Mouse (Mus musculus) thymus, postnatal 4 days (tissue): ENCODE measurements around the gene Olfr1375.
"Not testable (repeated sequence)": the region's sequence is repeated elsewhere in the genome, so short reads cannot be mapped to it uniquely, and the experiment has no call there.

Experiments used
- DNase-seq: peaks from one replicate; pipeline ENCODE4 v3.0.0; 2021

The Olfr1375 gene

GRCm38 (mm10) chr11:51047809-51048208 lies at the start of gene Olfr1375:
TSS of gene Olfr1375 (plus strand) at chr11:51048109.
- DNase-seq: not testable (repeated sequence)

- no peak for DNase-seq
Observed at GRCm38 (mm10) chr11:51003296-51003695, 44.6 kb upstream of the Olfr1375 start, which contains the start of gene Olfr51. TSS of gene Olfr51 (plus strand) at chr11:51003596.

- no peak for DNase-seq
Observed at GRCm38 (mm10) chr11:51011821-51012220, 36.1 kb upstream of the Olfr1375 start.

- DNase-seq: no peak
Observed at GRCm38 (mm10) chr11:51013936-51014335, 34.0 kb upstream of the Olfr1375 start, which contains the start of gene Olfr54. TSS of gene Olfr54 (plus strand) at chr11:51014236.

GRCm38 (mm10) chr11:51016341-51016740 lies 31.6 kb upstream of the Olfr1375 start:
- no peak for DNase-seq

GRCm38 (mm10) chr11:51026811-51027210 lies 21.1 kb upstream of the Olfr1375 start:
- not testable (repeated sequence) for DNase-seq

GRCm38 (mm10) chr11:51029381-51029780 lies 18.5 kb upstream of the Olfr1375 start:
- DNase-seq: not testable (repeated sequence)

GRCm38 (mm10) chr11:51030225-51030624 lies 17.7 kb upstream of the Olfr1375 start:
- DNase-seq: no peak

GRCm38 (mm10) chr11:51032851-51033250 lies 15.1 kb upstream of the Olfr1375 start:
- DNase-seq: peak; percentile 29

- not testable (repeated sequence) for DNase-seq
Observed at GRCm38 (mm10) chr11:51034141-51034540, 13.8 kb upstream of the Olfr1375 start.

- DNase-seq: no peak
Observed at GRCm38 (mm10) chr11:51035951-51036350, 12.0 kb upstream of the Olfr1375 start.

GRCm38 (mm10) chr11:51044776-51045175 lies 3.1 kb upstream of the Olfr1375 start:
- DNase-seq: not testable (repeated sequence)

- DNase-seq: no peak
Observed at GRCm38 (mm10) chr11:51051678-51052077, 3.8 kb downstream of the Olfr1375 start.

- no peak for DNase-seq
Observed at GRCm38 (mm10) chr11:51053230-51053629, 5.3 kb downstream of the Olfr1375 start.

- DNase-seq: peak; percentile 25
Observed at GRCm38 (mm10) chr11:51059151-51059571, 11.3 kb downstream of the Olfr1375 start, which contains the start of gene Zfp354a. TSS of gene Zfp354a (plus strand) at chr11:51059257.

GRCm38 (mm10) chr11:51059640-51060039 lies 11.7 kb downstream of the Olfr1375 start:
- no peak for DNase-seq

GRCm38 (mm10) chr11:51060981-51061380 lies 13.1 kb downstream of the Olfr1375 start:
- DNase-seq: no peak

- DNase-seq: no peak
Observed at GRCm38 (mm10) chr11:51063276-51063675, 15.4 kb downstream of the Olfr1375 start.

- no peak for DNase-seq
Observed at GRCm38 (mm10) chr11:51063841-51064240, 15.9 kb downstream of the Olfr1375 start.

- no peak for DNase-seq
Observed at GRCm38 (mm10) chr11:51084527-51084926, 36.6 kb downstream of the Olfr1375 start.

GRCm38 (mm10) chr11:51085269-51085668 lies 37.4 kb downstream of the Olfr1375 start:
- DNase-seq: no peak
